Mouse (Mus musculus) heart, postnatal 0 days (tissue): Measurements from ENCODE around the gene St3gal3.

ENCODE experiments used
- CTCF ChIP-seq: IDR thresholded peaks from 2 replicates; pipeline ENCODE4 v1.5.1; 2016; ENCODE audit warnings: antibody characterized with exemption, control low read depth, low read depth
- EP300 ChIP-seq: IDR thresholded peaks from 2 replicates; pipeline ENCODE4 v1.6.1; 2016; ENCODE audit warnings: antibody characterized with exemption, low read depth

GRCm38 (mm10) chr4:118134485-118135365 lies at the start of gene St3gal3:
- TF ChIP-seq CTCF (no peak), EP300 (no peak)
